Mouse (Mus musculus) myocyte (in vitro differentiated cells): Measurements from ENCODE around the gene Cdk18.

ENCODE experiments used
- E2F4 ChIP-seq: IDR thresholded peaks from one replicate; pipeline ENCODE4 v1.6.1; 2011; ENCODE audit warnings: mild to moderate bottlenecking, control low read depth, moderate library complexity; ENCODE audit not compliant: insufficient read depth
- MYOG ChIP-seq, 3 experiments: IDR thresholded peaks; one replicate each; pipeline ENCODE4 v1.6.1; 2011; ENCODE audit warnings: control low read depth in 2 of 3, low read depth in 2 of 3, mild to moderate bottlenecking in 2 of 3; ENCODE audit not compliant: insufficient read length in 2 of 3, control insufficient read depth in 1 of 3, insufficient read depth in 1 of 3
- POLR2A ChIP-seq: IDR thresholded peaks from one replicate; pipeline ENCODE4 v1.6.1; 2011; ENCODE audit warnings: low read depth, mild to moderate bottlenecking, control low read depth, moderate library complexity; ENCODE audit not compliant: insufficient read length
- POLR2AphosphoS2 ChIP-seq: IDR thresholded peaks from one replicate; pipeline ENCODE4 v1.6.1; 2011; ENCODE audit warnings: low read depth, control low read depth; ENCODE audit not compliant: insufficient read length
- USF1 ChIP-seq: IDR thresholded peaks from one replicate; pipeline ENCODE4 v1.6.1; 2011; ENCODE audit warnings: low read depth, mild to moderate bottlenecking, control low read depth, moderate library complexity

DNA sequence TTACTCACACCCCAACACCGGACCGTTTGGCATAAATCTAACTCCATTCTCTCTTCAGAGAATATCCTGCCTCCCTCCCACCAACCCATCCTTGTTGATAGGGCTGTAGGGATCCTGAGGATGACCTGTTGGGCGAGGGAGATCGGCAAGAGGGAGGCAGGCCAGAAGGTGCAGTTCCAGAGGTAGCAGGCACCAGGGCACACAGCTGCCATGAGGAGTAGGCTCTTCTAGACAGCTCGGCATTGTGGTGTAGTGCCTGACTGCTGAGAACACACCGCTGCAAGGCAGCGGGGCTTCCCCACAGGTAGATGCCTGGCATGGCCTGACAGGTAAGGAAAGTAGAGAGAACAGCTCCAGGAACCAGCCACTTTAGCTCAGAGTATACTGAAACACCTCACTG is 18.3 kb upstream of the Cdk18 start:
- TF ChIP-seq USF1 (no peak), POLR2A (no peak), E2F4 (no peak), POLR2AphosphoS2 (no peak), MYOG (IDR thresholded peaks at IDR 0.05; ENCODE audit: control insufficient read depth in 1 of 3, insufficient read depth in 1 of 3, insufficient read length in 2 of 3, low read depth in 2 of 3) (no peak)
